Mouse (Mus musculus) olfactory bulb, adult 2 months (tissue): ENCODE results near the gene Usp48. TPM values are rescaled to one million over a fixed set of nuclear protein-coding genes. Genes with fewer than 3 reads are reported as not detected.

Experiments used
- H3K27ac ChIP-seq: fragments of 200-500 bp; 2 replicates; pipeline ENCODE4 v1.5.1; 2012; ENCODE audit warnings: low read depth, low read length; ENCODE audit not compliant: insufficient read depth
- H3K4me1 ChIP-seq: fragments of 200-500 bp; 2 replicates; pipeline ENCODE4 v1.6.1; 2012; ENCODE audit warnings: low read length; ENCODE audit not compliant: control insufficient read depth, insufficient read depth
- H3K4me3 ChIP-seq: fragments of 200-500 bp; 2 replicates; pipeline ENCODE4 v1.5.1; 2012; ENCODE audit warnings: mild to moderate bottlenecking, low read depth, low read length, moderate library complexity; ENCODE audit not compliant: insufficient read depth
- CTCF ChIP-seq: fragments of 200-500 bp; IDR thresholded peaks from 2 replicates; pipeline ENCODE4 v1.5.1; 2012; ENCODE audit warnings: low read depth, mild to moderate bottlenecking, low read length, moderate library complexity; ENCODE audit not compliant: insufficient read depth
- POLR2A ChIP-seq: fragments of 200-500 bp; IDR thresholded peaks from 2 replicates; pipeline ENCODE4 v1.6.1; 2012; ENCODE audit warnings: mild to moderate bottlenecking, low read depth, low read length, moderate library complexity; ENCODE audit not compliant: insufficient read depth
- WGBS: fragments of 180-500 bp; shearing (Covaris S2); methylation state at CpG from one replicate; pipeline ENCODE4 v1.1.7; 2018; 5-methylcytosine and 5-hydroxymethylcytosine counted together
- polyA plus RNA-seq: library from polyadenylated mRNA; stranded (reverse); fragments of >200 nt; gene quantifications from 2 replicates; pipeline ENCODE4 v1.2.4, GENCODE M21; 2012; ENCODE audit warnings: low replicate concordance; ENCODE audit not compliant: missing spikeins, insufficient read depth, insufficient read length

The Usp48 gene
- polyA plus RNA-seq, 1 experiment, result 198 TPM

DNA sequence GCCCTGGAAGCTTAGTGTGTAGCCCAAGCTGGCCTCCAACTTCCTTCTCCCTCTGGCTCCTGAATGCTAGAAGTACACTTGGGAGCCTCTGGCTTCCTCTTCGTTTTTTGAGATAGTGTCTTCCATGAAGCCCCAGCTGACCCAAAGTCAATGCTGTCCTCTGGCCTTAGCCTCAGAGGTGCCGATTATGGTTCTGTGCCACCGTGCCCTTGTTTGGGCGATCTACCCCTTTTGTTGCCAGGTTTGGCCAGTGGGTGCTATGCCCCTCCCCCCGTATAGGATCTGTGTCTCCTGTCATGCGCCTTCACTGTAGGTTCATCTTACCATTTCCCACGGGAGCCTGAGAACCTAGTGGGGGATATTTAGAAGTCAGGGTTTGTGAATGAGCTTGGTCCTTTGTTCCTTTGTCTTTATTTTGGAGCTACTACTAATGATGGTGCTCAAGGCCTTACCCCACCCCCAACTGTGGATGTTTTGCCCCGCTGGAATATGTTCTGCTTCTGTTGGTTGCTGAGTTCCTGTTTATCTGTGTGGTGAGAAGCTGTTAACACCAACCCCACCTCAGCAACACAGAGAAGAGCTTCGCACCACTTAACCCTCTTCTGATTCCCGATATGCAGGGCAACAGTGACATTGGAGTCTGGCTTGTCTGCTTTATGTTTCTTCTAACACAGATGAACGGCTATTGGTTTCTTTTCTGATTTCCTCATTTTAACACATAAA lies 10.1 kb downstream of the Usp48 start:
- 55% methylated on average over 11 of the region's 11 CpGs for WGBS

DNA sequence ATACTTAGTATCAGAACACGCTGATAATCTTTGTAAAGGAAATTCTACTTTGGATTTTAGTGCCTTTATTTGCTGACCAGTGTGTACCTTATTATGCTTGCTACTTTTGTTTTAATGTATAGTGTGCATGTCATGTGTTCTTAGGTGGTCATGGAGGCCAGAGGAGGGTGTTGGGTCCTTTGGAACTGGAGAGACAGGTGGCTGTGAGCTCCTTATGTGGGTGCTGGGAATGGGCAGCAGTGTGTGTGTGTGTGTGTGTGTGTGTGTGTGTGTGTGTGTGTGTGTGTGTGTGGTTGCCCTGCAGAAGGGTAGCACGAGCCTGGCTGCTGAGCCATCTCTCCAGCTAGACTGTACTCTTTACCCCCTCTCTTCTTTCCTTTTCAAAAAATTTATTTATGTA lies 13.5 kb downstream of the Usp48 start:
- H3K4me1 ChIP-seq, result peaks cover 26% of the 10 kb centered on the region
- no peak overlapping the region for H3K27ac ChIP-seq
- no peak overlapping the region for H3K4me3 ChIP-seq
- WGBS, result 98% methylated on average over 2 of the region's 2 CpGs
- TF ChIP-seq POLR2A (no peak), CTCF (no peak)

More for the DNA sequence above, 10.1 kb downstream of the Usp48 start:
- no peak for TF ChIP-seq CTCF
- TF ChIP-seq POLR2A, result no peak
- Histone ChIP-seq H3K4me3 (no peak overlapping the region), H3K27ac (no peak overlapping the region; the same call in 1 of the 2 replicates), H3K4me1 (peaks cover 15% of the 10 kb centered on the region)

DNA sequence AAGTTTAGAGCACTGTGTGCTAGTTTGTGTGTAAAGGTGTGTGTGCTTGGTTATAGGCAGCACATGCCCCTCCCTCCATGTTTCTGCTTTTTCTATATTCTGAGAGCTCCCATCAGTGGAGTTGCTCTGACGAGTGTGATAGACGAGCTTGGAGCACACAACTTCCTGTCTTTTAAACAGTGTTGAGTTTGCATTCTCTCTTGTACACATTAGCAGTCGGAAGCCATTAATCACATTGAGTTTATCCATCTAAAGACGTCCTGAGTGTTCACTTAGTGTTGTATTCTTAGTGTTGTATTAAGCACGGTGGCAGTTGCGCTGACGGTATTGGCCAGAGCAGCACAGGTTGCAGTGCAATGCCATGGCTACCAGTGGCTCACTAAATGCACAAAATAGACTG lies 15.7 kb downstream of the Usp48 start:
- Histone ChIP-seq H3K27ac (no peak overlapping the region), H3K4me3 (no peak overlapping the region), H3K4me1 (peaks cover 24% of the 10 kb centered on the region)
- no peak for TF ChIP-seq POLR2A
- TF ChIP-seq CTCF, result no peak
- WGBS, result 84% methylated on average over 7 of the region's 7 CpGs

DNA sequence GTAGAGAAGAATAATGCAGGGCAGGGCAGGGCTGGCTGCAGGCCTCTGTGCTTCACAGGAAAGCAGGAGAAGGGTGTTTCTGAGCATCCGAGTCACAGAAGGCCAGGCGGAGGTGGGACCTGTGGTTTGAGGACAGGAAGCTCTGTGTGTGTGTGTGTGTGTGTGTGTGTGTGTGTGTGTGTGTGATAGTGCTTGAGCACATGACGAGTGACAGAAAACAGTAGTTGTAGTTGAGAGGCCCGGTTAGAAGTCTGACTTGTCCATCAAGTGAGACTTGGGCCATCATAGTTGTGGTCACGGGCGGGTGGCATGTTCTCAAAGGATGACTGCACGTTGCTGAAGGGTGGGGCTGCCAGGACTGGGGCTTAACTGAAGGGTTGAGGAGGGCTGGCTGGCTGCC lies 16.1 kb downstream of the Usp48 start:
- no peak overlapping the region for H3K4me3 ChIP-seq
- H3K4me1 ChIP-seq, result peaks cover 24% of the 10 kb centered on the region
- 54% methylated on average over 7 of the region's 7 CpGs for WGBS
- H3K27ac ChIP-seq, result no peak overlapping the region
- TF ChIP-seq CTCF (no peak), POLR2A (no peak)

DNA sequence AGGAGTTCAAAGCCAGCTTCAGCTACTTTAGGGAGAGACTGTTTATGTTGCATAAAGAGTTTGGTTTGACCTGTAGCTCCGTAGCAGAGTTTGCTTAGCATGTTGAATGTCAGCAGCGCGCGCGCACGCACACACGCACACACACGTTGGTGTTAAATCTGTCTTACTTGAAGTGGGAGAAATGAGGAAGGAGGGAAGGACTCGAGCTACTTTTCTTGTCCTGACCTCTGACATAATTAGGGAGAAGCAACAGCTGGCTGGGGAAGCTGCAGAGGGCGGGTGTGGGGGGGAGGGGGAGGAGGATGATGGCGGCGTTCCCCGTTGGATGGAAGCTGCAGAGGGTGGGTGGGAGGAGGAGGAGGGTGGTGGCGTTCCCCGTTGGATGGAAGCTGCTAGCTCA lies 16.7 kb downstream of the Usp48 start:
- Histone ChIP-seq H3K4me1 (peaks cover 24% of the 10 kb centered on the region), H3K27ac (no peak overlapping the region), H3K4me3 (no peak overlapping the region)
- TF ChIP-seq CTCF, result no peak
- no peak for TF ChIP-seq POLR2A
- WGBS, result 42% methylated on average over 15 of the region's 15 CpGs

DNA sequence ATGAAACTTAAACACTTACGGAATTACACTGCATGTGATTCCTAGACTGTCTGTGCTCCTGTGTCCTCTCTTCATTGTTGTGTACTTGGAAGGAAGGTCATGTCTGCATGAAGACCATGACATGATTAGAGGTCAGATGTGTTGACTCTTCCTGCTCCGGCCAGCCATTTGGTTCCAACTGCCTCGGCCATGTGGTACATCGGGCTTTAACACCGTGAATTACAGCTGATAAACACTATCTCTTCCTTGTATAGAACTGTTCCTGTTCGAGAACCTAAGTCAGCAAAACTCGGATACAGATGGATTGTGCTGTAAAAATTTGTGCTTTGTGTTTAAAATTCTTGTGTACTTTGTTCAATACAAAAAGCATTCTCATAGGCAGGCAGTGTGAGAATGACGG lies 29.3 kb downstream of the Usp48 start:
- 92% methylated on average over 8 of the region's 8 CpGs for WGBS
- Histone ChIP-seq H3K4me3 (no peak overlapping the region), H3K4me1 (peaks cover 3% of the 10 kb centered on the region; the same call in 1 of the 2 replicates), H3K27ac (no peak overlapping the region)
- TF ChIP-seq CTCF (no peak), POLR2A (no peak)

DNA sequence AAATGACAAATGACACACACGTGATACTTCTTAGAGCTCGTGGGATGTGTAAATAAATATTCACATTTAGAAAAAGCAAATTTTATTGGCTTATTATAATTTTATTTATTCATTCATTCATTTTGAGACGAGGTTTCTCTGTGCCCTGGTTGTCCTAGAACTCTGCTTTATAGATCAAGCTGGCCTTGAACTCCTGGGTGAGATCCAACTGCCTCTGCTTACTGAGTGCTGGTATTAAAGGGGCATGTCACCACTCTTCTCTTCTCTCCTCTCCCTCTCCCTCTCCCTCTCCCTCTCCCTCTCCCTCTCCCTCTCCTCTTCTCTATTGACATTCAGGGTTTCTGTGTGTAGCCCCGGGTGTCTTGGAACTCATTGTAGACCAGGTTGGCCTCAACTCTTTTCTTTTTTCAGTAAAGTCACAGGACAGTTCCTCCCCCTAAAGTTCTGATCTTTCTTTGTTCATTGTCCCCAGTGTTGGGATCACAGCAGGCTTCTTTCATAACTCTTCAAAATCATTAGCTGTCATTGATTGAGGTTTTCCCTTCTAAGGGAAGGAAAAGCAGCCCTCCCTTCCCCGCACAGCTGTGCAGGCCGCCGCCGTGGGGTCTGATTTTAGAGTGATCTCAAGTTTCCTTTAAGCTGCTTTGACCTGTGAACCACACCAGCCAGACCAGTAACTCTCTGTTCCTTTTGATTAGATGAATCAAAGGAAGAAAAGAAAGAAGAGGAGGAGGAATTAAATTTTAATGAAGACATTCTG lies 34.1 kb downstream of the Usp48 start:
- WGBS, result 48% methylated on average over 8 of the region's 8 CpGs
- Histone ChIP-seq H3K27ac (no peak overlapping the region), H3K4me3 (no peak overlapping the region), H3K4me1 (peaks cover 7% of the 10 kb centered on the region)
- no peak for TF ChIP-seq CTCF
- TF ChIP-seq POLR2A, result no peak

DNA sequence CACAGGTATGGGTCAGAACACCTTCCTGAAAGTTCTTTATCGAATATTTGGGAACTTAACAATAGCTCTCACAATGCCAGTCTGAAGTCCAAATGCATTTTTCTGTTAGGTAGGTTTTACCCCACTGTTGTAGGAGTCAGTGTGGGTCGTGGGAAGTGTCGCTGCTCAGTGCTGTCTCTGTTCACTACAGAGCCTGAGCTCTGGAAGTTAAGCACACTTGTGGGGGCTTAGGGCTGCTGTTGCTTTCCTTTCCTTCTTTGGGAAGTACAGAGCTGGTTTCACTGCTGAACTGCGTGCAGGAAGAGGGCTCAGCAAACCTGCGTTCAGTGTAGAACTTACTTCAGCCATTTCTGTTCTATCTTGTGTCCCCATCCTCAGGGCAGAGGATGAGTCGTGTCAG lies 34.8 kb downstream of the Usp48 start:
- WGBS, result 44% methylated on average over 6 of the region's 6 CpGs
- peak overlapping the region; percentile 35; the same call in 1 of the 2 replicates for H3K27ac ChIP-seq

DNA sequence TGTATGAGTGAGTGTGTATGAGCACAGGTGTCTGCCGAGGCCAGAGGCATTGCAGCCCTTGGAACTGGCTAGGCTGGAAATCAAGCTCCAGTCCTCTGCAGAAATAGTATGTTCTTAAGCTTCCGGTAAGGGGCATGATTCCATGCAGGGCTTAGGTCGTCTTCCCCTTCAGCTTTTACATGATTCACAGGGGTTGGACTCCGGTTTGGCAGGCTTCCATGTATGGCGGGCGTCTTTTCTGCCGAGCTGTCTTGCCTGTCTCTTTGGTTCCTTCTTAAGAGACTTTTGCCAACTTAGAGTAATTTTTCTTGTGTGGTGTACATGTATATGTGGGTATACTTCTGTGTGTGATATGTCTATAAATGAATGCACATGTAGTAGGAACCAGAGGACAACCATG lies 35.8 kb downstream of the Usp48 start:
- TF ChIP-seq CTCF (no peak), POLR2A (no peak)
- Histone ChIP-seq H3K27ac (no peak overlapping the region), H3K4me3 (no peak overlapping the region), H3K4me1 (peaks cover 7% of the 10 kb centered on the region)
- 31% methylated on average over 7 of the region's 7 CpGs for WGBS

More for the DNA sequence above, 34.8 kb downstream of the Usp48 start:
- H3K4me3 ChIP-seq, result no peak overlapping the region
- H3K4me1 ChIP-seq, result peaks cover 7% of the 10 kb centered on the region
- TF ChIP-seq CTCF (no peak), POLR2A (no peak)
